Mouse (Mus musculus) stomach, postnatal 0 days (tissue): Measurements from ENCODE around the gene Ldb2.

ENCODE experiments used
- CTCF ChIP-seq: IDR thresholded peaks from 2 replicates; pipeline ENCODE4 v1.5.1; 2016; ENCODE audit warnings: antibody characterized with exemption, low read depth, mild to moderate bottlenecking, moderate library complexity
- EP300 ChIP-seq: optimal IDR thresholded peaks from 2 replicates; pipeline ENCODE3; 2016; ENCODE audit warnings: antibody characterized with exemption

- no peak for TF ChIP-seq EP300
- no peak for TF ChIP-seq CTCF
Measured at GRCm38 (mm10) chr5:44496854-44497253, 302.6 kb downstream of the Ldb2 start.
